Comparison of ENCODE assay signal across 21 mouse cellular contexts in the genomic region with DNA sequence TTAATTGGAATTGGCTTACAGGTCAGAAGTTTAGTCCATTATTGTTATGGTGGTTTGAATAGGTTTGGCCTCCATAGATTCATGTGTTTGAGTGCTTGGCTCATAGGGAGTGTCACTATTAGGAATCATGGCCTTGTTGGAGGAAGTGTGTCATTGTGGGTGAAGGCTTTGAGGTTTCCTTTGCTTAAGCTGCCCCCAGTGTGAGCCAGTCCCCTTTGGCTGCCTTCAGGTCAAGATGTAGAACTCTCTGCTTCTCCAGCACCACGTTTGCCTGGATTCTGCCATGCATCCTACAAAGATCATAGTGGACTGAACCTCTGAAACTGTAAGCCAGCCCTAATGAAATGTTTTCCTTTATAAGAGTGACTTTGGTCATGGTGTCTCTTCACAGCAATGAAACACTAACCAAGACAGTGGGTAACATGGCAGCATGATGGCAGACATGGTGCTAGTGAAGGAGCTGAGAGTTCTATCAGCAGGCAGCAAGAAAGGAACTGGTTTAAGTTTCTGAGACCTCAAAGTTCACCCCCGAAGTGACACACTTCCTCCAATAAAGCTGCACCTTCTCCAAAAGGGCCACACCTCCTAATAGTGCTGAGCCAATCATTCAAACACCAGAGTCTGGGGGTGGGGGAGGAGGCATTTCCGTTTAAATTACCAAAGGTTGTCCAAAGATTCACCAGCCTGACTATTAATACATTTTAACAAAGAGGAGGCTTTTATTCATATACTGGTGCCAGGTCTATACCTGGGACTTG. TPM values are rescaled to one million over a fixed set of nuclear protein-coding genes. Genes with fewer than 3 reads are reported as not detected.
DNase-seq lines count a peak whose midpoint lies in the region; ATAC-seq and TF ChIP-seq lines count a peak whose summit lies in the region.
"Had no signal": no experiment of that assay in that cellular context is flagged by ENCODE, and none has a peak within 500 bp of the region (broad histone marks: within the 10 kb centered on the region; RNA-seq: fewer than 3 reads in every experiment).

No protein-coding gene starts in this region.

- H3K27ac ChIP-seq in liver, embryonic 13.5 days, result no peak overlapping the region
- H3K27ac ChIP-seq in liver, postnatal 0 days (ENCODE audit: low read depth), result no peak overlapping the region
- H3K27ac ChIP-seq: embryonic facial prominence, embryonic 10.5 days; forebrain, embryonic 13.5 days; gastrocnemius, adult 2 months; heart, adult 2 months; heart, embryonic 15.5 days; hindbrain, embryonic 10.5 days; hindbrain, embryonic 14.5 days had no signal

- peak; percentile 34; the same call in 1 of the 2 replicates for ATAC-seq in liver, embryonic 13.5 days (ENCODE audit: low read depth)
- no peak for ATAC-seq in liver, postnatal 0 days
- peak; percentile 84 for ATAC-seq in common myeloid progenitor, adult 5-6 weeks (replicated peaks; ENCODE audit: low read depth, poor library complexity, severe bottlenecking)
- peak; percentile 92 for ATAC-seq in megakaryocyte, adult 5-6 weeks (ENCODE audit: poor library complexity, severe bottlenecking)
- ATAC-seq: forebrain, embryonic 13.5 days had no signal

- DNase-seq in liver, embryonic 13.5 days, result no peak
- DNase-seq in liver, postnatal 0 days, result no peak
- no peak for DNase-seq in right cerebral cortex, adult 2 months (ENCODE audit: low spot score in 2 of 2)
- no peak for DNase-seq in thymus, postnatal 36 days
- no peak for DNase-seq in ovary, postnatal 36 days (ENCODE audit: low spot score)
- DNase-seq: adrenal gland, postnatal 10 days; cerebellum, adult 11-12 months; cerebellum, adult 9-10 months; cerebellum, postnatal 36 days; gastrocnemius, adult 2 months; gastrocnemius, postnatal 25 days; heart, adult 2 months; heart, postnatal 14 days had no signal

- no peak for TF ChIP-seq EP300 in liver, postnatal 0 days (IDR thresholded peaks at IDR 0.05; ENCODE audit: low read depth)

- no peak for TF ChIP-seq CTCF in liver, postnatal 0 days (IDR thresholded peaks at IDR 0.05; ENCODE audit: low read depth)

- H3K4me1 ChIP-seq in liver, embryonic 13.5 days (replicated peaks), result no peaks in the 10 kb centered on the region
- no peaks in the 10 kb centered on the region; the same call in 1 of the 2 replicates for H3K4me1 ChIP-seq in liver, postnatal 0 days (ENCODE audit: insufficient read depth)
- H3K4me1 ChIP-seq: embryonic facial prominence, embryonic 10.5 days; forebrain, embryonic 13.5 days; heart, embryonic 15.5 days; hindbrain, embryonic 10.5 days had no signal

- H3K36me3 ChIP-seq in liver, embryonic 13.5 days, result no peaks in the 10 kb centered on the region
- no peaks in the 10 kb centered on the region for H3K36me3 ChIP-seq in liver, postnatal 0 days (replicated peaks; ENCODE audit: insufficient read depth, low read length)
- H3K36me3 ChIP-seq: embryonic facial prominence, embryonic 10.5 days; heart, embryonic 15.5 days; hindbrain, embryonic 10.5 days had no signal

- 34% methylated on average over 3 of the region's 3 CpGs for WGBS in liver, embryonic 13.5 days (ENCODE audit: insufficient replicate concordance)
- 45% methylated on average over 3 of the region's 3 CpGs for WGBS in liver, postnatal 0 days (ENCODE audit: insufficient replicate concordance)

- no peaks in the 10 kb centered on the region for H3K9me3 ChIP-seq in liver, embryonic 13.5 days (replicated peaks)
- no peaks in the 10 kb centered on the region for H3K9me3 ChIP-seq in liver, postnatal 0 days (ENCODE audit: low read length)
- H3K9me3 ChIP-seq: embryonic facial prominence, embryonic 10.5 days; forebrain, embryonic 13.5 days; heart, embryonic 15.5 days; hindbrain, embryonic 10.5 days had no signal

- no peak overlapping the region for H3K4me2 ChIP-seq in liver, embryonic 13.5 days
- H3K4me2 ChIP-seq in liver, postnatal 0 days (ENCODE audit: low read depth, low read length), result no peak overlapping the region
- H3K4me2 ChIP-seq: forebrain, embryonic 13.5 days; heart, embryonic 11.5 days; heart, embryonic 15.5 days; hindbrain, embryonic 14.5 days had no signal

- H3K4me3 ChIP-seq in liver, embryonic 13.5 days (replicated peaks), result no peak overlapping the region
- no peak overlapping the region for H3K4me3 ChIP-seq in liver, postnatal 0 days (ENCODE audit: low read depth, low read length)
- H3K4me3 ChIP-seq: embryonic facial prominence, embryonic 10.5 days; forebrain, embryonic 13.5 days; gastrocnemius, adult 2 months; heart, adult 2 months; heart, embryonic 15.5 days; hindbrain, embryonic 10.5 days had no signal

- H3K9ac ChIP-seq in liver, embryonic 13.5 days, result no peak overlapping the region
- no peak overlapping the region for H3K9ac ChIP-seq in liver, postnatal 0 days (replicated peaks)
- H3K9ac ChIP-seq: forebrain, embryonic 13.5 days; heart, embryonic 15.5 days; hindbrain, embryonic 14.5 days had no signal

- no peaks in the 10 kb centered on the region for H3K27me3 ChIP-seq in liver, embryonic 13.5 days
- no peaks in the 10 kb centered on the region for H3K27me3 ChIP-seq in liver, postnatal 0 days (ENCODE audit: insufficient read depth, low read length)
- H3K27me3 ChIP-seq: forebrain, embryonic 13.5 days; heart, embryonic 15.5 days had no signal

RNA-seq across cellular contexts. Expression of gene Tbc1d2b, which starts 23.2 kb away (rescaled TPM):
- 6.5 and 8.2 TPM in 2 replicates for polyA plus RNA-seq in liver, embryonic 13.5 days (2015; fragmentation: Nextera tagmentation; extraction: Ambion mirVana)
- 5.1 and 6.2 TPM in 2 replicates for polyA plus RNA-seq in liver, postnatal 0 days (2015; fragmentation: Nextera tagmentation; extraction: Ambion mirVana)
- 33.4 and 61.3 TPM in 2 replicates for total RNA-seq in common myeloid progenitor, adult 5-6 weeks (2017)
- total RNA-seq in megakaryocyte, adult 5-6 weeks (2015), result 38.7 and 58.8 TPM in 2 replicates
- total RNA-seq in megakaryocyte, adult 5-6 weeks (2017), result 42.1 and 44.6 TPM in 2 replicates
